Mouse (Mus musculus) fat pad, adult 2 months (tissue): ENCODE measurements at regions not wholly inside any gene's neighbourhood (a gene's known extent, or its start where the extent isn't known, plus 50 kb on each side); places are given as distances from the start of the nearest gene placed in this dataset.

Experiments used
- DNase-seq: peaks from one replicate; pipeline ENCODE4 v3.0.0-alpha.2; 2011; ENCODE audit warnings: low read depth, low spot score; ENCODE audit errors: extremely low read depth

GRCm38 (mm10) chr7:83474471-83474870 lies 110.3 kb upstream of the Tmc3 start:
- no peak for DNase-seq

GRCm38 (mm10) chr7:83474986-83475385 lies 109.7 kb upstream of the Tmc3 start:
- DNase-seq = peak; percentile 21

DNA sequence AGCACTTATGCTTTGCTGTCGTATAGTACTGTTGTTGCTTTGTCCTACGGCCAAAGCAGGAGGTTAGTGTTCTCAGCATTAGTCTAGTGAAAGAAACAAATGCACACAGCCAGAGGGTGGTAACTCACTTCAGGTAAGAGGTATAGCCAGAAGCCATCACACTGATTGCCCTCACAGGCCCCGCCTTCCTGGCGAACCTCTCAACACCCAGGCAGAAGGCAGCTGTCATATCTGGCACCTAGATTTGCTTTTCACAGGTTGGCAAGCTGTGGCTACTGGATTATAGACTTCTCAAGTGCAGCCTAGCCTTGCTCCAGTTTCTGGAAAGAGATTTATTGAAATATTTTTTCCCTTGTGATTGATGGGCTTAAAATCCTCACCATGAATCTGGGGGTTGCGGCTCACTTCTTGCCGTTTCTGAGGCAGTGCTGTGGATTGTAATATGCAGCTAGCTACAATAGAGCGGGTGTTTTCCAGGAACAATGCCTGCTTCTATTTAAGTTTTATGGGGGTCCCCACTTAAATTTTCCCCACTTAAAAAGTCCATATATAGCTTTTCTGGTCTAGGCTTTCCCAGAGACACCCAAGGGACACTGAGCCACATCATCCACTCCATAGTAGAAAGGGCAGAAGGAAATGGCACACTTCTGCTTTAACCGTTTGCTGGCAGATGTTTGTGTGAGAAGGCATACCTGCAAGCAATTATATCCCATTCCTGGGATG lies 109.1 kb upstream of the Tmc3 start:
- peak; percentile 39 for DNase-seq

DNA sequence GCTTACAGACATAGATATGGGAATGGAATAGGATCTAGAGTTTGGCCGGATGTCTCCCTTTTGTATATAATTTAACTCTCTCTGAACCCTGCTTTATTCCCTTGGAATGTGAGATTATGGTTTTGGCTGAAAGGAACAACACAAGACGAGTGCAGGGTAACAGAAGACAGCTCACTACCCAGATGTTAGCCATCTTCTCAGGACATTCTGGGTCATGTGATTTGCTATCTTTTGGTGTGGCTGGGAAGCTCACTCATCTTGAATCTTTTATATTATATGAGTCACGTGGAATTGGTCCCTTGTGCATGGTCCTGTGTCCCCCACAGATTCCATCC lies 108.6 kb upstream of the Tmc3 start:
- no peak for DNase-seq

GRCm38 (mm10) chr7:83476861-83477260 lies 107.9 kb upstream of the Tmc3 start:
- DNase-seq = no peak

GRCm38 (mm10) chr7:83477661-83478121 lies 107.0 kb upstream of the Tmc3 start:
- no peak for DNase-seq

DNA sequence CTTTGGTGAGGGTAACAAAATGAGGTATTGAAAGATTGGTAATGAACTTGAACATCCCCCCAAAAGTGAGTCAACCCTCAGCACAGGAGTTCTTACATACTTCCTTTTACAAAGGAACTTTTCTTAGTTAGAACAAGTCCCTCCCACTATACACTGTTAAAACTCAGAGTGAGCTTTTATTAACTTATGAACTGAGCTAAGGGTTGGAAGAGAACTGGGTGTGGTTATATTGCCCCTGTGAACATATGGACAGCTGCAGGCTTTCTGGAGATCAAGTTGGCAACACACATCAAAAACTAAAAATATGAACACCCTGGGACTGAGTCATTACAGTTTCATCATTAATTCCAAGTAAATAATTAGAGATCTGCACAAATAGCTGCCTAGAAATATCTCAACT lies 103.1 kb upstream of the Tmc3 start:
- DNase-seq = no peak

- DNase-seq = no peak
Observed at GRCm38 (mm10) chr7:83482254-83482653, 102.5 kb upstream of the Tmc3 start.

GRCm38 (mm10) chr7:83482671-83483304 lies 101.9 kb upstream of the Tmc3 start:
- no peak for DNase-seq

DNA sequence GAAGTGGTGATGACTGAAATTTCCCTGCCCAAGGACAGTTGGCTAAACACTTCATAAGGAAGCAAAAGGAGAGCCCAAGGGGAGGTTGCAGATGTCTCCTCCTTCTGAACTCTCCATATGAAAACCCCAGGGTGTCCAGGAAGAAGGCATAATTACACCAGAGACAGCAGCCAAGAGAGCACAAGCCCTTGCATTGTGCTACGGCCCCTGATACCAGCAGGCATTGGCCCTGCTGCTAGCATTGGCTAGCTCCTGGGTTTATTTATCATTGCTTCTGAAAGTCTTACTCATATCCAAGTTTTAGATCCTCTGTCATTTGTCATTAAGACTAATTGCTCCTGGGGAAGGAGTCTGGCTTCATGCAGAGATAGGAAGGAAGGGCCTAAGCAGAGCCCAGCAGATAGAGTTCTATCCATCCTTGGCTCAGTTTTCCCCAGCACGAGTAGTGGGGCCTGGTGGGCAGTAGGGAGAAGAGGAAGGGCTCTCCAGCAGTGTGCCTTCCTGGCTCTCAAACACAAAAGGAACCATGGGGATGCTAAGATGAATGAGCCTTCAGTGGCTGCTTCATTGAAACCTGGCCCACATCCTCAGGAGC lies 98.5 kb upstream of the Tmc3 start:
- no peak for DNase-seq

GRCm38 (mm10) chr7:83489790-83490189 lies 94.9 kb upstream of the Tmc3 start:
- no peak for DNase-seq

GRCm38 (mm10) chr7:83504996-83505645 lies 79.6 kb upstream of the Tmc3 start:
- no peak for DNase-seq

GRCm38 (mm10) chr7:83516295-83516694 lies 68.4 kb upstream of the Tmc3 start:
- no peak for DNase-seq

DNA sequence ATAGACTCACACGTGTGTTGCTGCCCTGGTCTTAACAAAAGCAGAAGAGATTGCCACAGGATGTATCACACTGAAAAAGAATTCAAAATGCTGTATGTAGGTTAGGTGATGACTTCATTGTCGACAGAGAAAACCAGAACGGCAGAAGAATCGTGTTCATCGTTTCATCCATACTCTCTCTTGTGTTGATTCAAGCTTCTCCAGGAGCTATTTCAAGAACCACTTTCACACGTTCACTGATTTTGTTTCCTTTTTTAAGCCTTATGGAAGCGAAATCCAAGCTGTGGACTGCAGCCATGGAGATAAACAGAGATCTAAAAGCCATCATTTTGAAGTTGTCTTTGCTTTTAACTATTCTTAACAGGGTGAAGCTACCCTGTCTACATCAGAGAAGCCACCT lies 63.2 kb upstream of the Tmc3 start:
- DNase-seq = no peak
